Mouse (Mus musculus): ENCODE data around the gene Fahd1.

Fahd1 gene

DNA sequence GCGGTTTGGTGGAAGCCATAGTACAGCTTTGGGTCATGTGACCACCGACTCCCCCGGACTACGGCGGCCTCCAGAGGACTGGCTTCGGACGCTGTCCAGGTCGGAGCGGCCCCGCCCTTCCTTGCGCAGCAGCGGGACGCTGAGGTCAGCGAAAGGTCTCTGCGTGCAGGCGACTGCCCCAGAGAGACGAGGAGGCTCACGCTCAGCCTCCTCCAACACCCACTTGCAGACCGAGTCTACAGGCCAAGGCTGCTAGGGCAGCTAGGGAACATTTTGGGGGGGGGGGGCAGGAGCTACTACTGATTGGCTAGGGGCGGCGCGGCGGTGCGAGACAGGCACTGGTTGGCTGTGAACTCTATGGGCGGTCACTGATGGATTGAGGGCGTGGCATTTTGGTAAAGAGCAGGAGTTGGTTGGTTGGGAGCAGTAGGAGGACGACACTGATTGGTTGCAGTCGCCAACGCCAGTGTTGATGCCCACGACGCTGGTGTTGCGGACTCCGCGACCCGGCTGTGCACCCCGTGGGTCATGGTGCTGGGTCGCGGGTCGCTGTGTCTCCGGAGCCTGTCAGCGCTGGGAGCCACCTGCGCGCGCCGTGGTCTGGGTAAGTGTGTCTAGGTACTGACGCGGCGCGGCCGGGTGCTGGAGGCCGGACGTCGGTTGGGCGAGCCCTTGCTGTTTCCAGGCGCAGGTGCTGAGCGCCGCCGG, at the start of gene Fahd1:
TSS of gene Fahd1 (minus strand) at position 300 of the 708 bp plus-strand sequence.
- DNase-seq: peak; percentile 100

DNA sequence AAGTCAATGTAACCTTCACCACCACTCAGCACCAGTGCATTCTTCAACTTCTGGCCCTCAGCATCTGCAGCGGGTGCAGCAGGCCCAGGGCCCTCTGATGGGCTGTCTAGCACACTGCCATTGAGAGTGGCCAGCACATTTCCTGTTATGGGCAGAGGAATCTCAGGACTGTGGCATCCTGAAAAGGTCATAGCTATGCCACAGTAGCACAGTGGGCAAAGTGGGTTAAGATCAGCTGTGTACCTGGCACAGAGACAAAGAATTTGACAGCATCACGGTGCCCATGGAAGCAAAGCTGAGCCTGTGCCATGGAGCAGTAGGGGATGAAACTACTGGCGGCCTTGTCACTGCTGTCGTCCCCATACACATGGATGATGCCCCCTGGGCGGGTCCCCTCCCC, 49.0 kb upstream of the Fahd1 start:
- DNase-seq: peak; percentile 98

DNA sequence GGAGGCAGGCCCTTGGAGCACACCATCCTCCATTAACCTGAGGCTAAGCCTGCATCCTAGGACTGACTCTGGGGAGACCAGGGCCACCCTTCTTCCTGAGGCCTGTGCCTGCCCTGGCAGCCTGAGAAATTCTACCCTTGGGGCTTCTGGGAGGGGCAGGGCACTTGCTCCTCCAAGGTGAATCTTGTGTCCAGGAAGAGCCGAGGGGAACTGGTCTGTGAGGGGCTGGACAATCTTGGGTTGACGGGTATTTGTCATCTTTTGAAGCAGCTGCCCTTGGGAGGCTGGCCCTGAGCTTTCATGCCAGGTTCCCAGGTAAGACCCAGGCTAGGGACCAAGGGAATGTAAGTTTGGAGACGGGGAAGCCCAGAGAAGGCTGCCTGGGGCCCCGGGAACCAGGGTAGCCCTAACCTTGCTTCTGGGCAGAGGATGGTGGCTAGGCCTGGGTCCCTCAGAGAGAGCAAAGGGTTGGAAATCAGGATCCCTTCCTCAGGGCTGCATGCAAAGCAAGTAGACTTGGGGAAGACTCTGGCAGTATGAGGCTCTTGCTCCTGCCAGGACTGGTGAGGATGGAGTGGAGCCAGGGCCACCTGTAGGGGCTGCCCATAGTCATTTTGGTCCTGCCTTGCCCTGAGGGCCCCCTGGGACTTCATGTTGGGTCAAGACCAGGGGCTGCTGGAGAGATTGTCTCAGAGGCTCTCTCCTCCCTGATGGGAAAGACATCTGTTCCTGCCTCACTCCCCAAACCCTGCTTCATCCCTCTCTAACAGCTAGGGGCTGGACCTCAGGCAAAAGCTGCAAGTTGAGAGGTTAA, 48.1 kb upstream of the Fahd1 start:
- DNase-seq: peak; percentile 93

DNA sequence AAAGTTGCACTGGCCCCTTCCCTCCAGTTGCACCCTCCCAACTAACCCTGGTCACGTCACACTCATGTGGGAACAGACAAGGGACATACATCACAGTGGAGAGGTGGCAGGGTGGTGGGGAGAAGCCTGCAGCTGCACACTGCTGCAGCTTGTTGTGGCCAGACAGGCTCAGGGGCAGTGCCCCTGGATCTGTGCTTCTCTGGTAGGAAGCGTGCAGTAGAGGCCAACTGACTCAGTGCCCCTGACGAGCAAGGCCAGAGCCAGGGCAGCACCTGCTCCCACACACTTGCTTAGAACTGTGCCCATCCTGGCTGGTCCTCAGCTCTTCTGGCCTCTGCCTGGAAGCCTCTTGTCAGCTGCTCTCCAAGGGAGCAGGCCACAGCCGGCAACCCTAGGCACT, 47.4 kb upstream of the Fahd1 start:
- peak; percentile 92 for DNase-seq

DNA sequence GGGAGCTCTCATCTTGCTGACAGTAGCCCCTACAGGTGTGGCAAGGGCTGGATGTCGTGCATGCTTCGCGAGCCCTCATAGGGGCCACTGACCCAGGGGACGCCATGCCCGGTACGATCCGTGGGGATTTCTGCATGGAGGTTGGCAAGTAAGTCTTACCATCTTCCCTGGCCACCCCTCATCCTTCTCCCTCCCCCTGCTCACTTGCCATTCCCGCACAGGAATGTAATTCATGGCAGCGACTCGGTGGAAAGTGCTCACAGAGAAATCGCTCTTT, 46.8 kb upstream of the Fahd1 start:
- DNase-seq: peak; percentile 94

DNA sequence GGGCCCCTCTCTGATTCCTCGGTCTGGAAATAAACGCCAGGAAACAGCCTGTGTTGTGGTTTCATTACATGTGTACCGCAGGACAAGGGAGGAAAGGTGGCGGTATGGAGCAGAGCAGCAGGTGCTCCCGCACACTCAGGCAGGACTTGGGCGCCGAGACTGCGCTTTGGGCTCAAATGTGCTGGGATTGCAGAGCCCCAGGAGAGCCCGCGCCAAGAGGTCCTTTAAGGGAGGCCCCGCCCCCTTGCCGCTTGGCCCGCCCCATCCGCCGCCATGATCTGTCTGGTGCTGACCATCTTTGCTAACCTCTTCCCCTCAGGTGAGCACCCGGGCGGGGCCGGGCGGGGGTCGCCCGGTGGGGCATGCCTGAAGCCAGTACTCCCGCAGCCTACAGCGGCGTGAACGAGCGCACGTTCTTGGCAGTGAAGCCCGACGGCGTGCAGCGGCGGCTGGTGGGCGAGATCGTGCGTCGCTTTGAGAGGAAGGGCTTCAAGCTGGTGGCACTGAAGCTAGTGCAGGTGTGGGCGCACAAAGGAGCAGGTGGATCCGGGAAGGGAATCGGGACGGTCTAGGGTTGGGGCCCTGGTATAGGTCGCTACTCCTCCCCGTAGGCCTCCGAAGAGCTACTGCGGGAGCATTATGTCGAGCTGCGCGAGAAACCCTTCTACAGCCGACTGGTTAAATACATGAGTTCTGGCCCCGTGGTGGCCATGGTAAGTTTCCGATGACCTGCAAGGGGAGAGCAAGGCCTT, 46.3 kb upstream of the Fahd1 start, which contains the start of gene Nme3:
TSS of gene Nme3 (plus strand) at position 260 of the 752 bp plus-strand sequence.
- peak; percentile 98 for DNase-seq

DNA sequence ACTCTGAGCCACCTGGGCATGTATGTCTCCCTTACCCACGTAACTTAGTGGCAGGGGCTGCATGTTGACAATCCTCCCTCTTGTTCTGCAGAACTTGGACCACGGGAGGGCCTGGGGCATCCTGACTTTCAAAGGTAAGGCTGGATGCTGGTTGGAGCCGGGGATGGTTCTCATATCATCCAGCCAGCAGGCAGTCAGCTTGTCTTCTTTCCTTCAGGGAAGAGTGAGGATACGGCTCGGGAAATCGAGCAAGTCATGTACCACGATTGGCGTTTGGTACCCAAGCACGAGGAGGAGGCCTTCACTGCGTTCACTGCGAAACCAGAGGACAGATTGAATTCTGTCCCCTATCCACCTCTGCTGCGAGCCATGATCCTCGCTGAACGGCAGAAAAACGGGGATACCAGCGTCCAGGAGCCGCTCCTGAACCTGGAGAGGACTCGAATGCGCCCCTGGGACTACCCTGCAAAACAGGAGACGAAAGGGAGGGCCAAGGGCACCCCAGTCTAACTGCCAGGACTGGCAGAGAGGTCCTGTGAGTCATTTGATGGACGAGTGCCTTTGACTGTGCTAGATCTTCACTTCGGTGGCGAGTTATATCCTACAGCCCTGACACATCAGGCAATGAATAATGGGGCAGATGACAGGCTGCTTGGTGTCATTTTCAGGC, 45.5 kb upstream of the Fahd1 start:
- no peak for DNase-seq

DNA sequence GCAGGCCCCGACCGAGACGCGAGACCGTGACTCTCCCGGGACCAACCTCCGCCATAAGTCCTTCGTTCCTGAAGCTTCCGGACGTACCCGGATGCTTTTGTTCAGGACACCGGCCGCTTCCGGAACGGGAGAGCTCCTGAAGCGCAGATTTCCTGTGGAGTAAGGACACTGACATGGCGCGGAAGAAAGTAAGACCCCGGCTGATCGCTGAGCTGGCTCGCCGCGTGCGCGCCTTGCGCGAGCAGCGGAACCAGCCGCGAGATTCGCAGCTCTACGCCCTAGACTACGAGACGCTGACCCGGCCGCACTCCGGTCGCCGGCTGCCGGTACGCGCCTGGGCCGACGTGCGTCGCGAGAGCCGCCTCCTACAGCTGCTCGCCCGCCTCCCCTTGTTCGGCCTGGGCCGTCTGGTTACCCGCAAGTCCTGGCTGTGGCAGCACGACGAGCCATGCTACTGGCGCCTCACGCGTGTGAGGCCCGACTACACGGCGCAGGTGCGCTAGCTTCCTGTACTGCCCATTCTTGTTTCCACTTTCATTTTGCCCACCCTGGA, 44.9 kb upstream of the Fahd1 start, which contains the start of the genes Eme2 and Mrps34:
TSS of gene Eme2 (minus strand) at position 93 of the 553 bp plus-strand sequence.
TSS of gene Mrps34 (plus strand) at position 122 of the 553 bp plus-strand sequence.
- DNase-seq: peak; percentile 98

DNA sequence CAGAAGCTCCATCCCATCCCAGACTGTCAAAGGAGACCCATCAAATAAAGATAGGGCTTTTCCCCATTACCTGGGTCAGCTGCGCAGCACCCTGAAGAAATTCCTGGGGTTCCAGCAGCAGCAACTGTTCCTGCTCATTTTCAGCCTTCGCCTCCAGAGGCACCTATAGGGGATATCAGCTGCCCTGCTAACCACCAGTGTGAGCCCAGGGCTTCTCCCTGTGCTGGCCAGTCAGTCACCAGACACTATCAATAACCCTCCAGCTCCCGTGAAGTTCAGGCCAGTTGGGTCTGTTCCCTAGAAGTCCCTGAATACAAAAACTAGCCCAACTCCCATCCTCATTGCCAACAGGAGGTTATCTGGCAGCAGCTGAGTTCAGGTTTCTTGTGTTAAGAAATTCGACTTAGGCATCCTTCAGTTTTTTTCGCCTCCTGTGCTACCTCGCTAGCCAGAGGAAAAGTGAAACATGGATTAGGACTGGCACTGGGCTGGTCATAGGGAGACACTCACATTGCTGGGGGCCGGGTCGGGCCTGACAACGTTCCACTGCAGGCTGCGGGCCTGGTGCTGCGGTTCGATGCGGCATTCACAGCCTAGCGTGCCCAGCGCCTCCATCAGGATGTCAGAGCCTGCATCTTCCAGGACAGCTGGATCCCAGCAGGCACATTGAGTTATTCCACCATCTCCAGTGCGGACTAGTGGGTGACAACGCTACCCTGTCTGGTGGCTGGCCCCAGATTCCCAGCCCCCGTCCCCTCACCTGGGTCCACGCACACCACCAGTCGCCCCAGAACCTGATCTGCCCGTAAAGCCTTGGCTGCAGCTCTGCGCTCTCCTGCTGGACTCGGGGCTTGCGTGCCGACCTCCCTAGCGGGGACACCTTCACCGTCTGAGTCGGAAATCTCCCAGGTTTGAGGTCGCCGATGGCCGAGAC, 44.2 kb upstream of the Fahd1 start:
- DNase-seq: peak; percentile 88

DNA sequence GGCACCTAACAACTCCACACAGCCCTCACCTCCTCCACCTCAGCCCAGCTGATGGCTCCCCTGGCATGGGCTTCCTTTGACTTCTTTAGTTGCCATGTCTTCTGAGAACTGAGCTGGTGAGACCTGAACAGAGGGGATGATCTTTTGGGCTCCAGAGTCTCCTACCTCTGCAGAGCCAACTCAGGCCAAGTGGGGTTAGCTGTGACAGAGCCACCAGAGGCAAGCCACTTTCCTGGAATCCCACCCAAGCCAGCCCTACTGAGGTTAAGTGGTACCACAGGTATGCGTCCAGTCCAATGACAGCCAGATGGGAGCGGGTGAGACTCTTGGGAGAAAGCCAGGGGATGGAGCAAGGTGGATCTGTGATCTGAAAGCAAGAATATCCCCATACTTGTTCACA, 43.1 kb upstream of the Fahd1 start:
- peak; percentile 87 for DNase-seq

DNA sequence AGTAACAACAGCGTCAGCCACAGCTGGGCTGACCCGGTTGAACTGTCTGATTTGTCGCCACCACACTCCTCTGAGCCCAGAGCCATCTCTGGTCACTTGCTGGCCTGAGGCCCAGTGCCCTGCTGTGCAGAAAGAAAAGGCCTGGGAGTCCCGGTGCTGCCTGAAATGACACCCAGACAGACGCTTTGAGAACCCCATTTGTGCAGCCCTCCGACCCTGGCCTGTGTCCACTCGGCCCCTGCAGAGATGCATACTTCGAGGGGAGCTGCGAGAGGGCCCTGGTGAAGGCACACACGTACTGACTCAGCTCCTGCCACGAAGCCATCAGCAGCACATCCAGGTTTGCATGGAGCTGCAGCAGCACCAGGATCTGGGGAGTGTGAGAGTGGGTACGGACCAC, 42.6 kb upstream of the Fahd1 start:
- DNase-seq: peak; percentile 94

DNA sequence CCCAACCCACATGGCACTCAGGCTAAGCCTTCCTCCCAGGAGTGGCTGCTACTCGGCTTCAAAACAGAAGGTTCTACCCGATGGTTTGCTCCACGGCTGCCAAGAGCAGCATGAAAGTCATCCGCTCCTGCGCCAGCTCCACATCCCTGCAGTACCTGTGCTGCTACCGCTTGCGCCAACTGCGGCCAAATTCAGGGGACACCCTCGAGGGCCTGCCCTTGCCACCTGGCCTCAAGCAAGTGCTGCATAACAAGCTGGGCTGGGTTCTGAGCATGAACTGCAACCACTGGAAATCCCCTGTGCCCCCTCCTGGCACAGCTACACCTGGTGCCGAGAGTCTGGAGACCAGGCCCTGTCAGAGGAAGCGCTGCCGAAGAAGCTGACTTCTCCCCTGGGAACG, 41.2 kb upstream of the Fahd1 start:
- peak; percentile 92 for DNase-seq

DNA sequence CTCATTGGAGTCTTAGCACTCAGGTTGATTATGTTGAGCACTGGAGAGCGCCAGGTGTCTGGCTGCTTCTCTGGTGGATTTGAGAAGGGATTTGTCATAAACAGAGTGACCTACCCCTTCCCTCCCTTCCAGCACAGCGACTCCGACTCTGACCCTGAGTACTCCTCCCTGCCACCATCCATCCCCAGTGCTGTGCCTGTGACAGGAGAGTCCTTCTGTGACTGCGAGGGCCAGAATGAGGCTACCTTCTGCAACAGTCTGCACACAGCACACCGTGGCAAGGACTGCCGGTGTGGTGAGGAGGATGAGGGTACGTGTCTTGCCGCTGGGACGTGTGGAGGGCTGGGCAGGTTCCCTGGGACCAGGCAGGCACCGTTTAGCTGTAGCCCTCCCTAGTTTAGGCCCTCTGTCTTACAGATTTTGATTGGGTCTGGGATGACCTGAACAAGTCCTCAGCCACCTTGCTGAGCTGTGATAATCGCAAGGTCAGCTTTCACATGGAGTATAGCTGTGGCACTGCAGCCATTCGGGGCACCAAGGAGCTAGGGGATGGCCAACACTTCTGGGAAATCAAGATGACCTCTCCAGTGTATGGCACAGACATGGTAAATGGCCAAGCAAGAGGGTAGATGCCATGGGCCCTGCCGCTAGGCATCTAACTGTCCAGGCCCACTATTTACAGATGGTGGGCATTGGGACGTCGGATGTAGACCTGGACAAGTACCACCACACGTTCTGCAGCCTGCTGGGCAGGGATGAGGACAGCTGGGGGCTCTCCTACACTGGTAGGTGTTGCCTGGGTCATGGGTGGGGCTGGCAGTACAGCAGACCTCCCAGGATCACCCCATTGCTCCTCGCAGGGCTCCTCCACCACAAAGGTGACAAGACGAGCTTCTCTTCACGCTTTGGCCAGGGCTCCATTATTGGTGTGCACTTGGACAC, 40.3 kb upstream of the Fahd1 start:
- DNase-seq: peak; percentile 90

DNA sequence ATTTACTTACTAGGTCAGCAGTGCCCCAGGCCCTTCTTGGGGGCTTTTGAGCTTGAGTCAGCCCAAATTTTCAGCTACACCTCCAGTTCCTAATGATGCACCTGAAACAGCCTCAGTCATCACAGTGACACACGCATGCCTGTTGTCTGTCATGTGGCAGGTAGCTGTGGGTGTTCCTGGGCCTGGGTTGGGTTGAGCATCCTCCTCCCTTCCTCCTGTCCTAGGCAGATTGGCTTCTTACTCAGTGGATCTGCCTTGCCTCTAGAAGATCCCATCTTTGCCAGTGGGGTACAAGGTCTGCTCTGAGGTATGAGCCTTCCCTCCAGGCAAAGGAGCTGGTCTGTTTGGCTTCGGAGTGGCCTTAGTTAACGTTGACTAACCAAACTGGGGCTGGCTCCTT, 38.7 kb upstream of the Fahd1 start:
- DNase-seq: peak; percentile 89

DNA sequence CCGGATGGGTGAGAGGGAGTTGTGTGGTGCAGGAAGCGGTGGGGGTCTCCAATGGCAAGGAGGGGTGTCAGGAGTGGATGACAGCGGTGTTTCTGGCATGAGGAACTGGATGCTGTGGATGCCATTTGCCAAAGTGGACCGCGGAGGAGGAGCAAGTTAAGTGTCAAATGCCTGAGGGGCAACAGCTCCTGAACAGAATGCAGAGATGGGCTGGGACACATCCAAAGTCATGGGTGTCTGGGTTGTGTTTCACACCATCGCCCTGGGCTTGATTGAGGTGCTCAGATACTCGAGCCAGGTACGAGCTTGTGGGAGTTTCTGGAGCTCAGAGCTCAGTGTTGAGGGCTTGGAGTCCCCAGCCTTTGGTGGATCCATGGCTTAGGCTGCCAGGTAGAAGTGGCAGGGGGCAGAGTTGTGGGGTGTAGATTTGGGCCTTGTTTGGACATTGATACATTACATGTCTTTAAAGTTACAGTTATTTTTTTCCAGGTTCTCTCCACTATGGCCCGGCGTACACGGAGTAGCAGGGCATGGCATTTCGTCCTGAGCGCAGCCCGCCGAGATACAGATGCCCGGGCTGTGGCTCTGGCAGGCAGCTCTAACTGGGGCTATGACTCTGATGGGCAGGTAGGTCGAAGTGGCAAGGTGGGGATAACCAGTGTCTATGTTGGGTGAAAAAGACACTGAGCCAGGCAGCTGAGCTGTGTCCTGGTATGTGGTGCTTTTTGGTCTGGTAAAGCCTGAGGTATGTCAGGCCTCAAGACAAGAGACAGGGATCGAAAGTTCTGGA, 37.3 kb upstream of the Fahd1 start:
- DNase-seq: peak; percentile 94

DNA sequence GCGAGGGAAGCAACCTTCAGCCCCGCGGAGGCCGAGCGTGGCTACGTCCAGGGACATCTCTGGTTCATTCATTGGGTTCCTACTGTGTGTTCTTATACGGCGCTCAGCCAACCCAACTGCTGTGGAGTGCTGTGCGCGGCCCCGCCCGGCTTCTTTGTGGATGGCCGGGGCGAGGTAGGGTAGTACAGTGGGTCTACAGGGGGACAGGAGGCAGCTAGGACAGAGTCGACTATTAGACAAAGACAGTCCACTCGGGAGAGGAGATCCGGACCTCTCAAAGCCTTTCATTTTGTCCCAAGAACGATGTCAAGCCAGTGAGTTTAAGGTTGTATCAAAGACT, 36.7 kb upstream of the Fahd1 start:
- DNase-seq: no peak

DNA sequence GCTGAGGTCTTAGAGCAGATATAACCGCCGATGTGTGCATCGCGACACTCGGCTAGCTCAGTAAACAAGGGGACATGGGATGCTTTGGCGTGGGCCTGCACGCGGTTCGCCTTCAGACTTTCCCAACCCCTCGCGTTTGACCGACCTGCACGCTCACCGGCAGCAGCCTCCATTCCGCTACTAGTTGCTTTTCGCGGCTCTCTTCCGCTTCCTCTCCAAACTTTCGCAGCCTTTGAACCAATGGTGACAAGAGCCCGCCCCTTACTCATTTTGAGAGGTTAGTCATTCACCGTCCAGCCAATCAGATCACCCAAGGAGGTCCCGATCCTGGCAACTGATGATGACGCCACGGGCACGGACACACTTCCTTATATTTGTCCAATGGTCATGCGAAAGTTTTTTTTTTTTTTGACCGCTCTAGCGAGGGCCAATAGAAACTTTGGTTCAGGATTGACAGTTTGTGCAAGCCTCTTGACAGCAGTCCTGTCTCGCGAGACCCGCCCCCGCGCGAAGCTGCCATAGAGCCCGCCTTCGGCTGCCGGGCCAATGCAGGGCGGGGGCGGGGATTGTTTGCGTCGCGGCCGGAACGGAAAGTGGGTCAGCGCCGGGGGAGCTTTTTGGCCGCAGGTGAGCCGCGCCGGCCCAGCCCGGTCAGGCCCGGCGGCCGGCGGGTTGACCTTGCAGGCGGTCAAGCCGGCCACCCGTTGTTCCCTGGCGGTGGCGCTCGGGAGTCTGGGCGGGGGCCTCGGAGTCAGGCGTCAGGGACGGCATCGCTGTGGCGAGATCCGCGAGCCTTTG, 36.2 kb upstream of the Fahd1 start, which contains the start of the genes Nubp2 and Spsb3:
TSS of gene Nubp2 (minus strand) at position 216 of the 798 bp plus-strand sequence.
TSS of gene Spsb3 (plus strand) at position 510 of the 798 bp plus-strand sequence.
- DNase-seq: peak; percentile 100

DNA sequence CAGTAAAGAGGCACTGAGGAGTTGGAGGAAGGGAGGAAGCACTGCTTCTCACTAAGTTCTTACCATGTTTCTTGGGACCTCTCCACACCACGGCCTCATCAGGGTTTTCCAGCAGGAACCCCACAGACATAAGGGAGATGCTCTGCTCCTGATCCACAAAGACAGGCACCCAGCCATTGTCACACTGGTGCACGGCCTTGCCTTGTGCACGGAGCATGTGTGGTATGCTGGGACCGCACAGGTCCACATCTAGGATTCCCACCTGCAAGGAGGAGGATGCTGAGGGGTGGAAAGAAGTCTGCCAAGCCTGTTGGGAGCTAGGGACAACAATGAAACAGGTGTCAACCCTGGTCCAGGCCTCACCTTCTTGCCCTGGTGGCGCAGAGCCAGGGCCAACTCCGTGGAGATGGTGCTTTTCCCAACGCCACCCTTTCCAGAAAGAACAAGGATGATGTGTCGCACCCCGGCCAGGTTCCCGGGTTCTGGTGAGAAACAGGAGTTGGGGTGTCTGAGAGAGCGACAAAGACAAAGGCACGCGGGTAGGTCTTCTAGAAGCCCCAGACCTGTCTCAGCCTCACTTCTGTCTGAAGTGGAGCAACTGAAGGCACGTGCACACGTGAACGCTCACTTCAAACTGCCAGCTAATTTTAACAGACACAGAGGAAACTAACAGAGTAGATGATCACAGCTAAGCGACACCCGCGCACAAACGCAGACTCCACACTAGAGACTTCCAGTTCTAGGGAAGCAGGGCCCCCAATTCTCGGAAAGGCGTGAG, 35.4 kb upstream of the Fahd1 start:
- DNase-seq: peak; percentile 94
